Mouse (Mus musculus) myocyte (in vitro differentiated cells): ENCODE results near the gene Pmp22. TPM values are rescaled to one million over a fixed set of nuclear protein-coding genes. Genes with fewer than 3 reads are reported as not detected.

Source experiments
- H3K27me3 ChIP-seq: one replicate; pipeline ENCODE4 v1.6.1; 2011; ENCODE audit not compliant: control insufficient read depth, insufficient read depth, insufficient read length
- H3K36me3 ChIP-seq: one replicate; pipeline ENCODE4 v1.6.1; 2011; ENCODE audit not compliant: control insufficient read depth, insufficient read depth
- H3K4me2 ChIP-seq: one replicate; pipeline ENCODE4 v1.6.1; 2011; ENCODE audit warnings: low read depth, control low read depth
- H3K4me3 ChIP-seq: one replicate; pipeline ENCODE4 v1.5.1; 2011; ENCODE audit warnings: mild to moderate bottlenecking, control low read depth, moderate library complexity
- H3K79me2 ChIP-seq: one replicate; pipeline ENCODE4 v1.6.1; 2011; ENCODE audit not compliant: control insufficient read depth, insufficient read depth
- H3ac ChIP-seq: one replicate; pipeline ENCODE4 v1.6.1; 2011; ENCODE audit not compliant: control insufficient read depth, insufficient read length
- CEBPB ChIP-seq: IDR thresholded peaks from 2 replicates; pipeline ENCODE4 v1.6.1; 2011; ENCODE audit warnings: mild to moderate bottlenecking, moderate library complexity; ENCODE audit not compliant: poor library complexity, insufficient read depth, severe bottlenecking
- E2F4 ChIP-seq: IDR thresholded peaks from one replicate; pipeline ENCODE4 v1.6.1; 2011; ENCODE audit warnings: mild to moderate bottlenecking, control low read depth, moderate library complexity; ENCODE audit not compliant: insufficient read depth
- MAX ChIP-seq: IDR thresholded peaks from one replicate; pipeline ENCODE4 v1.6.1; 2011; ENCODE audit warnings: low read depth, mild to moderate bottlenecking, control low read depth
- MYOD1 ChIP-seq, 3 experiments: IDR thresholded peaks; one replicate each; pipeline ENCODE4 v1.6.1; 2011; ENCODE audit warnings: control low read depth in 2 of 3, low read depth in 2 of 3, mild to moderate bottlenecking in 2 of 3, moderate library complexity in 1 of 3; ENCODE audit not compliant: insufficient read length in 2 of 3, control insufficient read depth in 1 of 3
- MYOG ChIP-seq, 3 experiments: IDR thresholded peaks; one replicate each; pipeline ENCODE4 v1.6.1; 2011; ENCODE audit warnings: control low read depth in 2 of 3, low read depth in 2 of 3, mild to moderate bottlenecking in 2 of 3; ENCODE audit not compliant: insufficient read length in 2 of 3, control insufficient read depth in 1 of 3, insufficient read depth in 1 of 3
- POLR2A ChIP-seq: IDR thresholded peaks from one replicate; pipeline ENCODE4 v1.6.1; 2011; ENCODE audit warnings: low read depth, mild to moderate bottlenecking, control low read depth, moderate library complexity; ENCODE audit not compliant: insufficient read length
- POLR2AphosphoS2 ChIP-seq: IDR thresholded peaks from one replicate; pipeline ENCODE4 v1.6.1; 2011; ENCODE audit warnings: low read depth, control low read depth; ENCODE audit not compliant: insufficient read length
- REST ChIP-seq: IDR thresholded peaks from one replicate; pipeline ENCODE4 v1.6.1; 2011; ENCODE audit warnings: mild to moderate bottlenecking, control low read depth, moderate library complexity; ENCODE audit not compliant: insufficient read depth, insufficient read length
- SRF ChIP-seq: IDR thresholded peaks from one replicate; pipeline ENCODE4 v1.6.1; 2011; ENCODE audit warnings: low read depth; ENCODE audit not compliant: control insufficient read depth, insufficient read length
- TCF12 ChIP-seq: IDR thresholded peaks from one replicate; pipeline ENCODE4 v1.6.1; 2011; ENCODE audit warnings: mild to moderate bottlenecking, control low read depth; ENCODE audit not compliant: poor library complexity, insufficient read depth, severe bottlenecking
- TCF3 ChIP-seq: IDR thresholded peaks from one replicate; pipeline ENCODE4 v1.6.1; 2011; ENCODE audit warnings: low read depth, control low read depth; ENCODE audit not compliant: insufficient read length
- USF1 ChIP-seq: IDR thresholded peaks from one replicate; pipeline ENCODE4 v1.6.1; 2011; ENCODE audit warnings: low read depth, mild to moderate bottlenecking, control low read depth, moderate library complexity
- polyA plus RNA-seq: library from polyadenylated mRNA; unstranded; fragments of >200 nt; fragmentation: generic; extraction: Trizol; gene quantifications from one replicate; pipeline ENCODE4 v1.2.1, GENCODE M21; 2012; ENCODE audit warnings: missing spikeins

Pmp22 gene
- polyA plus RNA-seq, 1 experiment = 74.6 TPM

DNA sequence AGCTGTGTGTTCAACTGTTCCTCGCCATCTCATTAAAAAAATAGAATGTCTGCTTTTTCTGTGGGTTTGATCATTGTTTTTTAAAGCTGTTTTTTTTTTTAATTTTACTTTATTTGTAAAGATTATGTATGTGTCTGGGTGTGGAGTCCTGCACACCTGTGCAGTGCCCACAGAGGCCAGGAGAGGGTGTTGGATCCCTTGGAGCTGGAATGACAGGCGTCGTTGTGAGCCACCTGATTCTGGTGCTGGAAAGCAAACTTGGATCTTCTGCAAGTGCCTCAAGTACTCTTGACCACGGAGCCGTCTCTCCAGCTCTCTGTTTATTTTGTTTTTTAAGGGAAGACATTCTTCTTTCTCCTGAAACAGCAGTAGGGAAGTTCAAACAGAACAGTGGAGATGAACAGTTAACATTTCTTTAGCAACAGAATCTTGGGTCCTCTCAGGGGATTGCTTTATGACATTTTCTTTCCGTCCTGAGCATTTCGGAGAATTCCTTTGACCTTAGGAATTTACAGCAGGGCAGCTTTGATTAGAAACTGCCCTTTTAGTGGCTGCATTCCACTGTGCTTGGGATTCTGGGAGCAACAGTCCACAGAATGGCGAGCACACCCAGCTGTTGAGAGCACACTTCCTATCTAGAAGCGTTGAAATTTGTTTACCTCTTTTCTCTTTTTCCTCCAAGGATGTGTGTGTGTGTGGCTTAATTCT lies 39.9 kb downstream of the Pmp22 start:
- TF ChIP-seq MYOG (IDR thresholded peaks at IDR 0.05; ENCODE audit: control insufficient read depth in 1 of 3, insufficient read depth in 1 of 3, insufficient read length in 2 of 3, low read depth in 2 of 3) (no peak), SRF (no peak), USF1 (no peak), POLR2A (no peak), E2F4 (no peak), POLR2AphosphoS2 (no peak), REST (no peak), MAX (no peak), TCF12 (no peak), CEBPB (no peak), TCF3 (no peak), MYOD1 (IDR thresholded peaks at IDR 0.05; ENCODE audit: control insufficient read depth in 1 of 3, insufficient read length in 2 of 3, low read depth in 2 of 3) (no peak)
- Histone ChIP-seq H3K79me2 (no peaks in the 10 kb centered on the region), H3K36me3 (no peaks in the 10 kb centered on the region), H3K4me2 (no peak overlapping the region), H3K4me3 (no peak overlapping the region), H3ac (no peak overlapping the region), H3K27me3 (no peaks in the 10 kb centered on the region)

DNA sequence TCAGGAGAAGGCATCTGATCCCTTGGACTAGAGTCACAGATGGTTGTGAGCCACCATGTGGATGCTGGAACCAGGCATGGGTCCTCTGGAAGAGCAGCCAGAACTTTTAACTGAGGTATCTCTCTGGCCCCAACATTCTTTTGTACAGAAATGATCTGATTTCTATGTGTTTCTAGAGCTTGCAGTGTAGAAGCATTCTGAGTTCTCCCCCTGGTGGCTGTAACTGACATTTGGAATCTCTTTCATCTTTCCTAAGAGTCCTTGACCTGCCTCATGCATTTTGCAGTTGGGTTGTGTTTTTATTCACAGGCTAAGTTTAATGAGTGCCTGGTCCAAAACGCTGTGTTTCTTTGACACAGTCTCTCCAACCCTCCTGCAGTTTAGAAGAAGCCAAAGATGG lies 43.2 kb downstream of the Pmp22 start:
- TF ChIP-seq MYOD1 (IDR thresholded peaks at IDR 0.05; ENCODE audit: control insufficient read depth in 1 of 3, insufficient read length in 2 of 3, low read depth in 2 of 3) (no peak), POLR2A (no peak)
- H3K36me3 ChIP-seq = no peaks in the 10 kb centered on the region
- no peaks in the 10 kb centered on the region for H3K79me2 ChIP-seq
- no peak overlapping the region for H3K4me2 ChIP-seq
- H3K27me3 ChIP-seq = no peaks in the 10 kb centered on the region
- H3ac ChIP-seq = no peak overlapping the region
- H3K4me3 ChIP-seq = no peak overlapping the region

DNA sequence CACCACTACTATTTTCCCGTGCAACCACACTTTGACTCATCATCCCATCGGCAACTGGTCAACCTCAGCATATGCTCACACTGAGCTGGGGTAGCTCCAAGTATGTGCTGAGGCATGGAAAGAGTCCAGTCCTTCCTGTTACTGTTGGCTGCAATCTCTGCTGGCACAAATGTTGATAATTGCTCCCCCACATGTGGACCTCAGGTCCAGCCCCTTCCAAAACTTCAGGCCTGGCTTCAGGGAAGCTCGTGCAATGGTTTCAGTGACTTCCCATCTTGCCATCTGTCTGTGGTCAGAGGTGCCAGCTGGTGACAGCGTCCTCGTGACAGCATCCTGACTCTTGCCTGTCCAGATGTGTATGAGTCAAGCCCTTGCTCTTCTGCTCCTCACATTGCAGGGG lies 44.8 kb downstream of the Pmp22 start:
- Histone ChIP-seq H3K79me2 (no peaks in the 10 kb centered on the region), H3K4me3 (no peak overlapping the region), H3K36me3 (no peaks in the 10 kb centered on the region), H3ac (no peak overlapping the region), H3K27me3 (no peaks in the 10 kb centered on the region), H3K4me2 (no peak overlapping the region)
- TF ChIP-seq SRF = no peak
- TF ChIP-seq MYOG (IDR thresholded peaks at IDR 0.05; ENCODE audit: control insufficient read depth in 1 of 3, insufficient read depth in 1 of 3, insufficient read length in 2 of 3, low read depth in 2 of 3) = peak in 2 of 3 experiments; percentile 27 to 76
- TF ChIP-seq POLR2AphosphoS2 = no peak
- TF ChIP-seq MYOD1 (IDR thresholded peaks at IDR 0.05; ENCODE audit: control insufficient read depth in 1 of 3, insufficient read length in 2 of 3, low read depth in 2 of 3) = peak in 2 of 3 experiments; percentile 52 to 59
- TF ChIP-seq MAX = no peak
- TF ChIP-seq REST = no peak
- TF ChIP-seq E2F4 = no peak
- peak; percentile 60 for TF ChIP-seq TCF12
- TF ChIP-seq POLR2A = no peak
- TF ChIP-seq TCF3 = peak; percentile 46
- 0 out of 2 replicates have a peak, but pooled peaks have one; percentile 22 for TF ChIP-seq CEBPB
- TF ChIP-seq USF1 = peak; percentile 30

DNA sequence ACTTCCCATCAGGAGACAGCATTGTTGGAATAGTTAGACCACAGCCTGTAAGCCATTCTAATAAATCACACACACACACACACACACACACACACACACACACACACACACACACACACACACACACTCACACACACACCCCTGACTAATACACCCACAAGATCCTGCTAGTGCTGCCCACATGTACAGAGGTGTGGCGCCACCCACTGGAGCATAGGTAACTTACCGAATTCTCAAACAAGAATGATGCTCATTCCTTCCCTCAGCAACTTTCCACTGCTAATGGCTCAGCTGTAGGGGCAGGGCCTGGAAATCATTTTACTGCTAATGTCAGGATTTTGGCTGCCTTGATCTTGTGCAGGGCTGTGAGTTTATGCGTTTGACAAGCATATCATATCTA lies 46.5 kb downstream of the Pmp22 start:
- no peak overlapping the region for H3K4me2 ChIP-seq
- no peaks in the 10 kb centered on the region for H3K79me2 ChIP-seq
- H3K36me3 ChIP-seq = no peaks in the 10 kb centered on the region
- no peaks in the 10 kb centered on the region for H3K27me3 ChIP-seq
- H3K4me3 ChIP-seq = no peak overlapping the region
- H3ac ChIP-seq = no peak overlapping the region
- TF ChIP-seq SRF = no peak
- TF ChIP-seq POLR2AphosphoS2 = no peak
- no peak for TF ChIP-seq MYOD1 (IDR thresholded peaks at IDR 0.05; ENCODE audit: control insufficient read depth in 1 of 3, insufficient read length in 2 of 3, low read depth in 2 of 3)
- no peak for TF ChIP-seq TCF12
- no peak for TF ChIP-seq POLR2A
- no peak for TF ChIP-seq MYOG (IDR thresholded peaks at IDR 0.05; ENCODE audit: control insufficient read depth in 1 of 3, insufficient read depth in 1 of 3, insufficient read length in 2 of 3, low read depth in 2 of 3)
- no peak for TF ChIP-seq REST
- no peak for TF ChIP-seq TCF3
- TF ChIP-seq E2F4 = no peak
- no peak for TF ChIP-seq MAX

DNA sequence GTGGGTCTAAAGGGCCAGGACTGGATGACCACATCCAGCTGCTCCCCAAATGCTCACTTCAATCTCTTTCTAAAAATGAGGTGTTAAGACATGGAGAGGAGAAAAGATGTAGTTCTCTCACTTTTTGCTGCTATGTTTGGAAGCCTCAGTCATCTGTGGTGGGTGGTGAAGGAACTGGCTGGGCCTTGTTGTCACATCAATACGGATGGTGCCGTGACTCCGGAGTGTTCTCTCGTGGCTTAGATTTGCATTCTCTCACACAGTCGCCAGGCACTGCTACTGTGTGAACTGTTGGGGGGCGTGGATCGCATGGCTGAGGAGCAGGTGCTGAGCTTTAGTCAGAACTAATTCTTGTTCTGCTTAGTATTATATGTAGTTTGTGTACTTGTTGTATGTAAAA lies 47.6 kb downstream of the Pmp22 start:
- TF ChIP-seq SRF (no peak), MYOD1 (IDR thresholded peaks at IDR 0.05; ENCODE audit: control insufficient read depth in 1 of 3, insufficient read length in 2 of 3, low read depth in 2 of 3) (peak in 1 of 3 experiments; percentile 13), POLR2A (no peak), TCF12 (no peak)
- Histone ChIP-seq H3ac (no peak overlapping the region), H3K27me3 (no peaks in the 10 kb centered on the region), H3K79me2 (no peaks in the 10 kb centered on the region), H3K4me2 (no peak overlapping the region), H3K4me3 (no peak overlapping the region), H3K36me3 (no peaks in the 10 kb centered on the region)
